Mouse (Mus musculus): Measurements from ENCODE around the gene Wdr49.

The Wdr49 gene

DNA sequence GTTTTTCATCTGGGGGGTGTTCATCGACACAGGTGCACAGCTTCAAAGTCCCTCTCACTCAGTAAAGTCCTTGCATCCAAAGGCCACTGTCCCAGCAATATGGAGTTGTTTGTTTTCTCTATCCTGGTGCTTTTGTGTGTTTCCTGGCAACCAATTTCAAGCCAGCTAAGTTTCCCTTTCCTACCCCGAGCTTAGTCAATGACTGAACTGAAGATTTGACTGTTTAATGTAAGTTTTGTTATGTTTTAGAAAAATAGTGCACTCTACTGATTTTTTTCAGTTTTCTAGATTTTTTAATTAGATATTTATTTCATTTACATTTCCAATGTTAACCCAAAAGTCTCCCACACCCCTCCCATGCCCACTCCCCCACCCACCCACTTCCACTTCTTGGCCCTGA, at the start of gene Wdr49:
TSS of gene Wdr49 (minus strand) at position 101 of the 400 bp plus-strand sequence.
- no peak for DNase-seq

DNA sequence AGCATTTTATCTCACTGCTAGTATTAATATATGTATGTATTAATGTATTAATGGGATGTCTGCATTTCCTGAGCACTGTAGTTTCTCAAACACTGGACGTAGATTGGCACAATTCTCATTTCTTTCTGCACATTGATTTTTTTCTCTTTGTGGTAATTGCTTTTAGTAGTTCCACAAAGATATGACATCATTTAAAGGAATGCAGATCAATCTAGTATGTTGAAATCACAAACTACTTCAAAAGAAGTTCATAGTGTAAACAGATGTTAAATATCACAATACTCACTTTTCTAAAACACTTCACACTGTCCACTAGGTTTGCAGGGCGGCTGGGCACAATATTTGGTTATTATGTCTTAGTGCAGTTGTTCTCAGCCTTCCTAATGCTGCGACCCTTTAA, 49.1 kb upstream of the Wdr49 start:
- DNase-seq: no peak

DNA sequence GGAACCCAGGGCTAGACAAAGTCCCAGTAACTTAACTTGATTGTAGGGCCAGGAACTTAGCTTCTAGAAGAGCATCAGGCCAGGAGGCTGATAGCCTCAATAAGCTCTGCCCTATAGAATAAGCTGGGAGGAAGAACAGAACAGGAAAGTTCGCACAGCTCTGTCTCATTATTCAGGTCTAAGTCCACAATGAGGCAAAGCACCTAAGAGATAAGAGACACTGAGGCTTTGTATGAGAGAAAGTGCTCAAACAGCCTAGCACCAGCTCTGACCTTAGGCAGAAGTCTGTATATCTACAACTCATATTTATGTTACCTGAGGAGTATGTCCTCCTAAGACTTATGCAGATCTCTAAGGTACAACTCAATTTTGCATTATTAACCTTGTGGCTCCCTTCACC, 40.6 kb upstream of the Wdr49 start:
- no peak for DNase-seq

DNA sequence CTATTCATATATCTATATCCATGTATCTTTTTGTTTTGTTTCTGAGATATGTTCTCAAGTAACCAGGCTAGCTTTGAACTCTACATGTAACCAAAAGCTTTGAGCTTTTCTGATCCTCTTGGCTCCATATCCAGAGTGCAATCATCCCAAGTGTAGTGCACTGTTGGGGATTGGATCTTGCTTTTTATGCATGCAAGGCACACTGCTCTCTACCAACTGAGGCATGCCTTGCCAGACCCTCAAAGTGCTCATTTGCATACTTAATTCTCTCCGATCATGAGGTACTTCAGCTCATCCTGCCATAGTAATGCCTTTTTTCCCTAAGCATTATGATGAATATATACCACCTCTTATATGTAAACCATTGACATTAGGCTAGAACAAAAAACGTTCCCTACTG, 39.4 kb upstream of the Wdr49 start:
- DNase-seq: no peak

DNA sequence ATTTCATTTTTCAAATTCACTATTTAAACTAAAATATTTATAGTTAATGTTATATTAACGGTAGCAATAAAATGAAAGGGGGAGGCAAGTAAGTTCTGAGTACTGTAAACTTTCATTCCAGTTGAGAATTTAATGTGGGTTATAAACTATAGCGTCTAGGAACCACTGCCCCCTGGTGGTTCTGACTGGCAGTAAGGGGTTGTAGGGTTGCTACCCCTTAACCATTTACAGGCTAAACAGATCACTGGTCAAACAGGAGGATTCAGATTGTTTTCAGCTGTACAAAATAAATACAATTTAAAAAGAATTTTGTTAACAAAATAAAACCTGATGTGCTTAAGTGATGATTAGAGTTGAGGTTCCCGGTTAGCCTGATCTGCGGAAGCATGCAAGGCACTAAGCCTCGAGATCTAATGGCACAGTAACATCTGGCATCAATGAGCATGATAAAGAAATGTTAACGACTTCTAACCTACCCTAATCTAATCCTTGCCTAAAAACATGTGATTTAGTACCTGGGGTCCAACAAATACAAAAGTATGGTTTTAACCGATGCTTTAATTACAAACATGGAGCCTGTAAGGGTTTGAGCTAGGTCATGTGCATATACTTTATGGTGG, 35.8 kb upstream of the Wdr49 start:
- peak; percentile 64 for DNase-seq

DNA sequence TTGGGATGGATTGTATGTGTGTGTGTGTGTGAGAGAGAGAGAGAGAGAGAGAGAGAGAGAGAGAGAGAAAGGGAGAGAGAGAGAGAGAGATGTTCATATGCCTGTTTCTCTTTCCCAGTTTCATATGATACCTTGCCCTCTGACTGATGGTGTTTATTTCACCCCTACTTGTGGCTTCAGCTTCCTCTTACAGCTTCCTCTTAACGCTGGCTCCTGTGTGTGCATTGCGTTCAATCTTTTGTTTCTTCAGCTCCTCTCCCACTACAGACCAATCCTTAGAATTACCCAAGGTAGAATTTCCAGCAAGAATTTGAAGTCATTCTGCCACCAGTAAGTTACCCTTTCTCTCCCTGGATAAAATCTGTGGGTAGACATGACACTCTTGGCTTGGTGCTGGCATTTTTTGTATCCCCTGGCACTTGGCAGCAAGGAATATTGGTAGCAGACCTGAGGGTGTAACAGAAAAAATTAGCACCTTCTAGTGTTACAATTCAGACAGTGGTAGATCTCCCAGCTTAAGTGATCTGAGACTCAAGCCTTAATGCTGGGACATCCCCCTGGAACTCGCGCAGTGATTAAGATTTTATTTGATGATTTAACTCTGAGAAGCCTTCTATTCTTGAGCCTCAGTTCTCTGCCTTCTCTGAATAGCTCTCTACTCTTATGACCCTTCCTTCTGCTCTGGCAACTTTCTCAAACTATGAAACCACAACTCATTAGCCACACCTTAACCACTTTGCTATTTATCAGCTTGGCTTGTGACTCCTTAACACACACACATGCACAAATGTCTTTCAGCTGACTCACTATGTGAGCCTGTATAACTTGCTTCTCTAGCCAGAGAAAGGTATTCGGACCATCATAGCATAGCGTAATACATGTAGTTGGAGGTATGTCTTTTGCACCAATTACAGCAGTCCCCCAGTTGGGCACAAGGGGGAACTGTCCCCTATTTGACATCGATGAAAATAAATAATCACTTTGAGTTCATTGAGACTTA, 17.3 kb upstream of the Wdr49 start:
- DNase-seq: no peak

DNA sequence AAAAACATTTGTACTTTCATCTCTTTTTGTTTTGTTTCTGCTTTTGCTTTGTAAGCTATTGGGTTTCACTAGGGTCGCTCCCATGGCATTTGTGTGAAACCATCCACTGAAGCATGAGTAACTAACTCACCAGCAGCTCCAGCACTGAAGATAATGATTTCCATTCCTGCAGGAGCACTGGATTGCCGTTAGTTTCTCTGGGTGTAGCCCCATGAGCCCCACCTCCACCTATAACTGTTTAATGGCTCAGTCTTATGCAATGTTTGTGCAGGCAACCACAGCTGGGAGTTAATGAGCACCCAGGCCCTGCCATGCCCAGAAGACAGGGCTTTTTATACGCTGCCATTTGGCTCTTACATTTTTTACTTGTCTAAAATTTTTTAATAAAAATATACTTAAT, 11.0 kb upstream of the Wdr49 start:
- DNase-seq: no peak

DNA sequence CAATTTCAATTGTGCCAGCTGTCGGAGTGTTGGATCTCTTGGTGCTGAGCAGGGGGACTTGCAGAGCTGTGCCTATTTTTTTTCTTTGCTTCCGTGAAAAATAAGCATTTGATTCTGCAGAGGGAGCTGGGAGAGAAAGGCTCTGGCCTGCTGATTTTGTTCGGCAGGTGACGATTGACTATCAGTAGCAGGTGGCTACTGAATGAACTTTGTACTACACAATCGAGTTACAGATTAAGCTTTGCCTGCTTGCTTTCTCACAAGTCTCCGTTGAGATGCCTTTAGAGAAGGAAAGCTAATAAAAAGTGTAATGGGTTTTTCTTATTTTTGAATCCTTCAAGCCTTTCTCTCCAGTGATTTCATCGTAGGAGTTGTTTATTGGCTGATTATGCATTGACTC, 6.8 kb downstream of the Wdr49 start:
- DNase-seq: no peak

DNA sequence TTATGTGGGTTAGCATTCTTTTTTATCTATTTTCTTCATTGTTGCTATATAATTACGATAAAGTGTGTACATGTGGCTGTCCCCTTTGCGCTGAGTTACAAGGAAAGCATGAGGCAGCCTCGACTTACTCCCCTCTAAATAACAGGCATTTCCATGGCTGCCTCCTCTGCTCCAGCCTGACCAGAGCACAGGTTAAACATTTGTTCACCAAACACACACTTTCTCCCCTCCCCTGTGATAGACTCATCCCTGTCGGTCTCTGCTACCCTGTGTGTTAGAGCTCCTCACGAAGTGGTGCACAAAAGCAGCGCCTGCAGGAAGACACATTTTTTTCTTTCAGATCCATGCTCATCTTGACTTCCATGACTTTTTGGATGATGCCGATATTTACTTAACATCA, 7.3 kb downstream of the Wdr49 start:
- DNase-seq: no peak

DNA sequence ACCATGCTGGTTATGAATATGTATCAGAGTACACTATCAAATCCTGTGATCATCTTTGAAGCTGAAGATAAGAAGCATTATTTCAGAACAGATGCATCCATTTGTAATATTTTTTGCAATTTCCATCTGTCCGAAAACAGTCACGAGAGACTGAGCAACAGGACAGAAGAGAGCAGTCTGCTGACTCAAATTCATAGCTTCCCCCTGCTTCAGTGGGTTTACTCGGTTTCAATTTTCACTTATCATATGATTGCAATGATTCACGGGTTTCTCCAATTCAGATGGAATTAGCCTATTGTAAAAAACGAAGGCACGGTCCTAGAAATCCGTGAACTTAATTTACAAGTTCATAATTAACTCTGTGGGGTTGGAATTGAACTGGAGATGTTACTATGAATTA, 13.8 kb downstream of the Wdr49 start:
- no peak for DNase-seq

DNA sequence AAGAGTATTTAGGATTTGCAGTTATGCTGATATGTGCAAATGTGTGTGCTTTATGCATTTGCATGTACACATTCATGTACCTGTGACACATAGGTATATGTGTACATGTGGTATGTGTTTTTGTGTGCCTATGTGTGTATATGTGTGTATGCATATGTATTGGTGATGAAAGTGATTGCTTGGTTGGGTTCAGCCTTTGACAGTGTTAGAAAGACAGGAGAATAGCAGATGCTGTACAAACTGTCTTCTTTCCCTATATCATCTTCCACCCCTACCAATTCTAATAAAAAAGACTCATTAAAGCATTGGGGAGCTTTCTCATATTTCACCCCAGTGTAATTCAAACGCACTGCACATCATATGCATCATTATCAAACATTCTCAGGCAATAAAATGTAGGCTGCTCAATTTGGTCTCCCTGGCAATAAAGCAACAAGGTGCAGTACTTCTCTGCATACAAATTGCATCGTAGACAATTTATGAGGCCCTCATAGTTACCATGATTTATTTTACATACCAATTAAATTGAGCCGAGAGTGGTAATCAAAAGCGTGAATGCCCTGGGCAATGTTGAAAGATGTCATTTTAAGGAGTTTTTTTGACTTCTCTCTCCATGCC, 51.3 kb downstream of the Wdr49 start:
- no peak for DNase-seq

DNA sequence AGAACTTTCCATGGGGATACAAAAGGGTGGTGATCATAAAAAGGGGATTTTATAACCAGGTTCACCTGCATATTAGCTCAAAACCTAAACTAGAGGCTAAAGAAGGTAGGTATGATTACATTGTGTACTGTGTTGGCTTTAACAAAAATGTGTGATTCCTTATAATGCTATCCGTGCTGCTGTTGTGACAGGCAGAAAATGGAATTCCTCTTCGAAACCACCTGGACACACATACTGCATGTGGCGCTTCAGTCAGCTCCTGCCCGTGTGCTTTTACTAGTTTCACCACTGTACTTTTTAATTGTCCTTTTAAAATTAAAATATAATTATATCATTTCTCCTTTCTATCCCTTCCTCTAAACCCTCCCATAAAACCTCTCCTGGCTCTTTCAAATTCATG, 86.0 kb downstream of the Wdr49 start:
- no peak for DNase-seq

DNA sequence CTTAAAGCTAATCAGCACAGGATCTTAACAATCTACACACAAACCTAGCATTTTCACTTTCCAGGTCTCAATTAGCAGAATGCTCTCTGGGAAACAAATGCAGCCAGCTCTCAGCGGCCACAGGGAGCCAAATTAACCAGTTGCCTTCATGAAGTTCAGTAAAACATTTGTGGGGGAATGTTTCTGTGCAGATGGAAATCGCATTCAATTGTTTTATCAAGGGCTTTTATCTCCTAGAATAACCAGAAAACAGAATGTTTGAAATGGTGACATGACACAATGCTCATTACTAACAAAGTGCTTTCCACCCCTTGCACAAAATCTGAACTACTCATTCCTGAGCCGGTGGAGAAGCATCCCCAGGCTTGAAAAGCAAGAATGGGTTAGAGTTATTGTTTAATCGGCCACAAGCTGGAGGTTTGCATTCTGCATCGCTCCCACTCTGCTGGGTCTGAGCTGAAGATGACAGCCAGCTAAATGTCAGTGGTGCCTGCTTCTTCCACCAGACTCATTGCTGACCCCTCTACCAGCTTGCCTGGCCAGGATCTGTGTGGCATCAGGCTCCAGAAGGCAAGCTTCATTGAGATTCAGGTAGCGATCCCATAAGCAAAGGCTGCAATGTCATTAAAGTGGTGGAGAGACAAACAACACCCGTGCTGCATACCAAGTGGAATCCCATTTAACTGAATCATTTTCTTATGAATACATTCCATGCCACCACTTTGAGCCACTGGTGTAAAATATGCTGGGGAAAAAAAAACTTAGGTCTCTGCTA, 86.6 kb downstream of the Wdr49 start:
- DNase-seq: peak; percentile 12

DNA sequence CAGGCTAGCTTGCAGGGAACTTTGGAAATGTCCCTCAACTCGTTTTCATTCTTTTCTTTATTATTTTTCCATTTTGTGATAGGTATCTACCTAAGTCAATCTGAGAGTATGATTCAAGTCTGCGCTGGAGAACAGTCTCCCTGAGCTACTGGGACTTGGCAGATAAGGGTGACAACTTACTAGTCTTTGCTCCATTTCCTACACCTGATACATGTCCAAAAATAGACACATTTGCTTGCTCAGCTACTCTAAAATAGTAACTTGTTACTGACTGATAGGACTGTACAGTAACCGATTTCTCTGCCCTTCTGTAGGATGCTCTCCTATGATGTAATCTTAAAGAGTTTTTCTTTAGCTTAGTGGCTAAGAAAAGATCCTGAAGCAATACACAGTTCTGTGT, 87.5 kb downstream of the Wdr49 start:
- no peak for DNase-seq

DNA sequence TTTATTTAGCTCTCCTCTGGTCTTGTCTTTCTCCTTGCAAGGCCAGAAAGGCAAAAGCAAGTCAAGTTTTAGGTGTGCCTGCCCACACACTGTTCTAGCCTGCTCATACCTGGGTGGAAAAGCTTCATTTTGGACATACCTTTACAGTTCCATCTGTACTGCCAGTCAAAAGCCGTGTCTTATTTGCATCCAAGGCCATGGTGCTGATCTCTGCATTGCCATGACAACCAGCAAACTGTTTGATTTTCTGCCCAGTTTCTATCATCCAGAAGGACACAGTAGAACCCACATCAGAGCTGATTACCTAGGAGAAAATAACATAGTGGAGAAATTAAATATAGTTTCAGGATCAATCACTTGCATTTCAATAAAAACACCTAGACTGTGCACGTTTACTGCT, 100.2 kb downstream of the Wdr49 start:
- DNase-seq: no peak

DNA sequence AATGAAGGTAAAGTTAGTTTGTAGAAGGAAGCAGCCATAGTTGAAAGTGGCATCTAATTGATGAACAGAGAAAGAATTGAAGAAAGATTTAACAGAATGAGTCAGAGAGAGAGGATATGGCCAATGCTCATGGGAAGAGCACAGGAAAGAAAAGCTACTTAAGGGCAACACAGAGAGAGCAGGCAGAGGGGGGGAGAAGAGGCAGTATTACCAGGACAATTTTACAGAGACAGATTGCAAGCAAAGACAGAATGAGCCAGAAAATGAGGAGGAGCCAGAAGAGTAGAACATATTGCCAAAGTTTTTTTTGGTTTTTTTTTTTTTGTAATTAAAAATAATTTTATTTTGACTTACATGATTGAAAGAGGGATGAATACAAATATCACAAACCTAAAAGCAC, 128.0 kb downstream of the Wdr49 start:
- DNase-seq: no peak

DNA sequence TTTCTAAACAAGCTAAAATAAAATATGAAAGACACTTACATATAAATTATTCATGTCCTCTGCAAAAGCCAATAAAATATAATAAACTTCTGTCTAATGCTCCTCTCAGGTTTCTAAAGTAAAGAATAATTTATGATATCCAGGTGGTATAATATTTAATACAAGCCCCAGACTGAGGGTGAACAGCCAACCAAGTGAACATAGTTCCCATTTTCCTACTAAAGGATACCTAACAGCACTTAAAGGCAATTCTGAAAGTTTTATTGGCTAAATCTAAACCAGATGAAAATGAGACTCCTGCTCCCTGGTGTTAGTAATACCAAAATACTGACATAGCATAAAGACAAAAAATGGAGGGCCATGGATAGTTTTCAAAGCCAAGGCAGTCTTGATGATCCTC, 144.8 kb downstream of the Wdr49 start:
- DNase-seq: no peak

DNA sequence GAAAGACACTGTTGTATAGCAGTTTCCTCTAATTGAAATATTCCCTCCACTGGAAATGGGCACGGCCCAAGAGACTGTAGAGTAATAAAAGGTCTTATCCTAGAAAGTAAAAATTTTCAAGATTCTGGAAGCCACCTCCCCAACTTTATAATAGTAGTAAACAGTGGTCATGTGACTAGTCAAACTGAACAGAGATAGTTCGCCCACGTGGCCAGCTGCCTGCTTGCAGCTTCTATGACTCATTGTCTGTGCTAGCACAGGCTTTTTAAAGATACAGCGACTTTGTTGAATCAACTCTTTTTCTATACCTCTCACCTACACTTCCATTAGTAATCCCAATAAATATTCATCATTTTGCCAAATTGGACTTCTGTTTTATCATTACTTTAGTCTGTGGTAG, 161.0 kb downstream of the Wdr49 start:
- DNase-seq: no peak

DNA sequence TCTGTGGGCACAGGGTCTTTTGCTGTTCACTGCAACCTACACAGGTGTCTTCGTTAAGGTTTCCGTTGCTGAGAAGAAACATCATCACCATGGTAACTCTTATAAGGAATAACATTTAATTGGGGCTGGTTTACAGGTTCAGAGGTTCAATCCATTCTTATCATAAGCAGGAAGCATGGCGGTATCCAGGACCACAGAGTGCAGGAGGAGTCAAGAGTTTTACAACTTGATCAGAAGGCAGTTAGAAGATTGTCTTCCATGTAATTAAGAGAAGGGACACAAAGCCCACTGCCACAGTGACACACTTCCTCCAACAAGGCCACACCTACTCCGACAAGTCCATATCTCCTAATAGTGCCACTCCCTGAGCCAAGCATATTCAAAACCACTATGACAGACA, 173.1 kb downstream of the Wdr49 start:
- no peak for DNase-seq

DNA sequence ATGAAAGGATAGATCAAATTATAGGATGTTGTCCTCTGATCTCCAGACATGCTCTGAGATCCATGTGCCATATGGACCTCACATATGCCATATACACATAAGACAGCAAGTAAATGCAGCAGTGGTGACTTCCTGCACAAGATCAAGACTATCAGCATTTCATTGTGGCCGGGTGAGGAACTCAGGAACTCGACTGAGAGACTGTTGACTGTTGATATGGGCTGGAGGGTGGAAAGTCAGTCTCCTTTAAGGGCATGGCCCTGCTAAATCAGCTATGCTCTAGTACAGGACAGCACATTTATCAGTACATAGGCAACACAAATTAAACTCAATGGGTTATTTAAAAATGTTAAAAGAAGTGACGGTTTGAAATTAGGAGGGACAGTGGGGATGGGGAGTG, 173.7 kb downstream of the Wdr49 start:
- no peak for DNase-seq

DNA sequence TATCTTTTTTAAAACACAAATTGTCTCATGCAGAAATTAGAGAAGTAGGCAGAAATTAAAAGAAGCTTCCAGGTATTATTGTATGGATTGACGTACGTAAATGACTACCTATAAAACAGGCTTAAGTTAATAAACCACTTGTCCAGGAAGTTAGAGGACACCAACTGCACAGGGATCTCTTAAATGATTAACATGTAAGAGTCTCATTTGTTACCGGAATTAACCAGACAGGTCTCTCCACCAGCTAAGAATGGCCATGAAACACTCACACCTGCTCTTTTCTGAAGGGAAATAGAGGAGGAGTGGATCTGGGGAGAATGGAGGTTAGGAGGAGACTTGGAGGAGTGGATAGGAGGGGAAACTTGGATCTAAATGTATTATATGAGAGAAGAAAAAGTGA, 176.4 kb downstream of the Wdr49 start:
- no peak for DNase-seq

DNA sequence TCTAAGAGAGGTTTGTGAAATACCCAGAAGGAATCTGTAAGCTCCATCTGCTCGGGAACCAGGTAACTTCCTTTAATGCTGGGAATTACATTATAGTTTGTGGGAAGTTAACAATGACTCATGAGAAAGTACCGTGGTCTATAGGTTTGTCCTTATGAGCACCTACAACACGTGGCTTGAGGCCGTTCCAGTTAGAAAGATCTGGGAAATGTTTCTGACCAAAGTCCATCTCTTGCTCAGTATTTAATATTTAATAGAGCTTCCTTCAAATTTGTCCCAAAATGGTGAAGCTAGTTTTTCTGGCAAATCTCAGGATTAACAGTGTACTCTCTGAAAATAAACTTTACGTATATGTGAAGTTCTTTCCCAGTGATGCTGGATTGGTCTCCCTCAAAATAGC, 177.3 kb downstream of the Wdr49 start:
- no peak for DNase-seq

DNA sequence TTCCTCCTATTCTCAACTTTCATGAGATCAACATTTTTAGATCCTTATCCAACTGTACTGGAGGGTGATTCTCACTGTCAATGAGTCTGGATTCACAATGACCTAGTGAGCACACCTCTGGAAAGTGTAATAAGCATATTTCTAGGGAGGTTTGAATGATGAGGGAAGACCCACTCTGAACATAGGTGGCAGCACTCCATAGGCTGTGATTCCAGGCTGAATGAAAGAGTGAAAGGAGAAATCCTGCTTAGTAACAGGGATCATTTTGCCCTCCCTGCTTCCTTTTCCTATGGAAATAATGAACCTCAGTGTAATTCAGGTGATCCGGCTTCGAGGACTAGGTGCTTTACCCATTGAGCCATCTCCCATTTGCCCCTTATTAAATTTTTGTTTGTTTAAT, 180.9 kb downstream of the Wdr49 start:
- no peak for DNase-seq
